Mouse (Mus musculus): ENCODE data around the gene Tdp1.
A peak's percentile ranks its signal among the peaks of the same experiment; 100 is the strongest.
"Not testable (repeated sequence)": the region's sequence is repeated elsewhere in the genome, so short reads cannot be mapped to it uniquely, and the experiment has no call there.

The Tdp1 gene

DNA sequence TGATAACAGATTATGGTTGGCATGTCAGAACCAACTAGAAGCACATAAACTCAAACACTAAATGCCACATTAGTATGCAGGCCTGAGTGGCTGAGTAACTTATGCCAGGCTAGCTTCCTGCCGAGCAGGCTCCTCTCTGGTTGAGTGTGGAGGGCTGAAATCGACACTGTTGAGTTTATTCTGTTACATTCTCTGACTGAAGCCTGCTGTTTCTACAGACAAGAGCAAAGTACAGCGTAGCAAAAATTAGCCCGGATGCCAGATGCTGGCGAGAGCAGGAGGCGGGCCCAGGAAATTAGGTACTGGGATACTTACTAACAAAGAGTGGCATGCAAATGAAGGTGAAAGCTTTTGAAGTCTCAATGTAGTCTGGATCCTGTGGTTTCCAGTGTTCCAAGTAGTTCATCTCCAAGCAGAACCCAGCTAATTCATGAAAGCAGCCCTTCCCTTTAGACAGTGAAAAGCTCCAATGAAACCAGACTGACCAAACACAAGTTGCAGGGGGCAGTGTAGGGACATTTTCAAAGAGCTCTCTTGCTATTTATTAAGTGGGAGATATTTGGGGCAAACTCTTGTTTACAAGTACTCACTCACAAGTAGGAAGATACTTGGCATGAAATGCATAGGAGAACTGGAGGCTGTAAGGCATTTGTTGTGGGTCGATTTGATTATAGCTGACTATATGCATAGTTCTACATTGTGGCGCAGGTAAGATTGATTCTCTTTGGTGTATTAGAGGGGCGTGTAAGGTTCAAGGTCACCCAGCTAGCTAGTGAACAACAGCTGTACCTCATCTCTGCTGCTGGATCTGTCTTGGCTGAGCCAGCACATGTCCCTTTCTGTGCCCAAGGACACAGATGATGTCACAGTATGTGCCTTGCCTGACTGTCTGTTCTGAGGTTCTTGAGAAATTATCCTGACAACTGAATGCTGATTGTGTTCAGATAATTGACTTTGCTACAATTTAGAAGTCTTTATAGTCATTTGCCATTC, 74.0 kb downstream of the Tdp1 start:
- DNase-seq (ENCODE audit: low spot score in 2 of 2): no peak

DNA sequence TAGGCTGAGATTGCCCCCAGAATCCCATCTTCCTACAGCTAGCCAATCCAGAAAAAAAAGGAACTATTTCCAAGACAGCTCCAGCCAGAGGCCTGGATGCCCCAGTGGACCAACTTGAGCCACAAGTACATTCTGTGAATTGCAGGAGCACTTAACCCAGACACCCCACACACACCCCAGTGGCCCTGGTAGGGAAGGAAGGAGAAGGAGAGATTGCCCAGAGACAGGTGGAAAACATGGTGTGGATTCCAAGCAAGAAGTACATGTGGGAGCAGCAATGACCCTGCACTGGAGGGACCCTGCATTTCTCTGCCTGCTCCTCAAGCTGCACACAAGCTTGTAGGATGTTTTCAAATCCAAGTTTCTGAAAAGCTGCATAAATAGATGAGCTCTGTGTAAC, 75.0 kb downstream of the Tdp1 start:
- DNase-seq (ENCODE audit: low spot score in 2 of 2): no peak

DNA sequence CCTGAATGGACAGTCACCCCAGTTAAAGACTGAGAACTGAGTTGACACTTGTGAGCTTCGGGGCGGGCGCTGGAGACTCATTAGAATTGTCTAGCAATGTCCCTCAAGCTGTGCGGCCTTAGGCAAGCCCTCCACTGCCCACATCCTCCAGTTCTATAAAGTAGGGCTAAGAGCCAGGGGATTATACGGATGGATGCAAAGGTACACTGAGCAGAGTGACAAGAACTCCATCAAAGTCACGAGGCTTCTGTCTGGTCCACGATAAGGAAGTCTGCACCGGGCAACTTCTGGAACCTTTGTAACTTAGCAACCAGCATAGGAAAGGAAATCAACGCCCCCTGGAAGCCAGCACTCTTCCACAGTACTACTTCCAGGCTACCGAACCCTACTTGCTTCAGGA, 75.6 kb downstream of the Tdp1 start:
- no peak for DNase-seq (ENCODE audit: low spot score in 2 of 2)

DNA sequence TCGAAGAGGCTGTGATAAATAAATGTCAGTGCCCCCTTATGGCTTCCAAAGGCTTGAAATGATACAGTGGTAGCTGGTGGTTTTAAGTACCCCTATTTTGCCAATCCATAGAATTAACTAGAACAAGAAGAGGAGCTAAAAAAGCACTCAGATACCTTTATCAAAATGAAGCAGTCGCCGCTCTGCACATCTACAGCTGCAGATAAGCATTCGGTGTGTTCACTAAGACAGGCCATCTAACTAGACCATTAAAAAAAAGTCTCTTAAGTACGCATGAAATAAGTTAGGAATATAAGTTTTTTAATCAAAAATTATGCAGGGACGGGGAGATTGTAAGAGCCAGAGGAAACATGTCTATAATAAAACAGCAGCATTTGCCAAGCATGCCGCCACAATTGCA, 76.4 kb downstream of the Tdp1 start:
- peak in 1 of 2 experiments; percentile 3 for DNase-seq (ENCODE audit: low spot score in 2 of 2)

DNA sequence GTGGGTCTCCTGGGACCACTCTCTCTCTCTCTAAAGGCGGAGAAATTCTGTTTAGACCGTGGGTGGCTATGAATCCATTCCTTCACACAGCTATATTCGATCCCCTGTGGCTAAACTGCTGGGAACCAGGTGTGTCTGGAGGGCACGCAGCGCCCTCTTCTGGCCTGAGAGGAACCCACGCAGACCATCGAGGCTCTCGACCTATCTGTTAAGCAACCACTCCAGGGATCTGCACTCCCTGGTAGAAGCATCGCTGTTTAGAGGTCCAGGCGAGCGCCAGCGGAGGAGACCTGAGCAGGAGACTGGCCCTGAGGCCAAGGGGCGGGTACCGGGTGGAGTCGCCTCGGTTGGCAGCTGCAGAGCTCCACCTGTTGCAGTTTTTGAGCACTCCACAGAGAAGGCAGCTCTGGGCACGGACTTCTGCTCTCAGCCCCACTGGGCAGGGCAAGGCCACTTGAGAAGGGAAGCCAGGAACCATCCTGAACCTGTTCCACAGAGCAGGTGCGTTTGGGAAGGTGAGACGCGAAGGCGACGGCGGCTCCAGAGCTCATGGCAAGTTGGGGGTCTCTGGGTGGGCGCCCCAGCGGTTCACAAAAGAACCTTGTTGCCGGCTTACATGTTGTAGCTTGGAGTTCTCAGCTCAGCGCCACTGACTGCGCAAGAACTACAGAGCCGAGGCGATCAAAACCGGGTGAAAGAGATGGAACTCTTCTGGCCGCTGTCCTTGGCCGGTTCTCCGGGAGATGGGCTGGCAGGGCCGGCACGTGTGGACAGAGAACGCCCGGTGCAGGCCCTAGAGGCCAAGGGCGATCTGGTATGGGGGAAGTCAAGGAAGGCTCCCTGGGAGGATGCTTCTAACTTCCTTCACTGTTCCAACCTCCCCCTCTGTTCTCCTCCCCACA, 80.2 kb downstream of the Tdp1 start, which contains the start of gene Kcnk13:
Kcnk13 (plus strand) TSS at position 199 of the 902 bp plus-strand sequence.
- DNase-seq (ENCODE audit: low spot score in 2 of 2): peak; percentile 40 to 72

DNA sequence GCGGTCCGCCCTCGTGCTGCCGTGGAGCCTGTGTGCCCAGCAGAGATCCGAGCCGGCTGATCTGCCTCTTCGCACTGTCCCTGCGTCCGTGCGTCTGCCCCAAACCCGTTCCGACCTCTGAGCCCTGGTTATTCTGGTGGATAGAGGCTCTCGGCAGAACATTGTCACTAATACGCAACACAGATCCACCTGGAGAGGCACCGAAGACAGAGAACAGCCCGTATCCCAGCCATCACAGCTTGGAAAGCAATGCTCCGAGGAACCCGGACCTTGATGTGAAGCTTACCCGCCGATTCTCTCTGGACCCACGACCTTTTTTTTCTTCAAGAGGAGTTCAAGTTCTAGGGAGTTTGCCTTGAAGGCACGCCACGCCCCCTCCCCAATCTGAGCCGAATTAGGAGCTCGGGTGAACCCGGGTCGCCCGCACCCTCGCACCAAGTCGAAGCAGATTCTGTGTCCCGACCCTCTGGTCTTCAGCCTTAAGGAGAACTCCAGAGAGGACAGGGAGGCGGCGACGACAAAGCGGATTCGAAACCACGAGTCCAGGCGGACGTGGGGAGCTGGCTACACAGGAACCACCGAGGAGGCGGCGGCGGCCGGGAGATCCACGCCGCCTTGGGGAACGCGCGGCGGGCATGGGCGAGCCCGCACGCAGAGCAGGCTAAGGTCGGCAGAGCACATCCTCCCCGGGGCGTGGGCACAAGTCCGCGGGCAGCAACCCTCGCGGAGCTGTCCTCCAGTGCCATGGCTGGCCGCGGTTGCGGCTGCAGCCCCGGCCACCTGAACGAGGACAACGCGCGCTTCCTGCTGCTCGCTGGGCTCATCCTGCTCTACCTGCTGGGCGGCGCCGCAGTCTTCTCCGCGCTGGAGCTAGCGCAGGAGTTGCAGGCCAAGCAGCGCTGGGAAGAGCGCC, 81.1 kb downstream of the Tdp1 start:
- DNase-seq (ENCODE audit: low spot score in 2 of 2): peak; percentile 22 to 38

DNA sequence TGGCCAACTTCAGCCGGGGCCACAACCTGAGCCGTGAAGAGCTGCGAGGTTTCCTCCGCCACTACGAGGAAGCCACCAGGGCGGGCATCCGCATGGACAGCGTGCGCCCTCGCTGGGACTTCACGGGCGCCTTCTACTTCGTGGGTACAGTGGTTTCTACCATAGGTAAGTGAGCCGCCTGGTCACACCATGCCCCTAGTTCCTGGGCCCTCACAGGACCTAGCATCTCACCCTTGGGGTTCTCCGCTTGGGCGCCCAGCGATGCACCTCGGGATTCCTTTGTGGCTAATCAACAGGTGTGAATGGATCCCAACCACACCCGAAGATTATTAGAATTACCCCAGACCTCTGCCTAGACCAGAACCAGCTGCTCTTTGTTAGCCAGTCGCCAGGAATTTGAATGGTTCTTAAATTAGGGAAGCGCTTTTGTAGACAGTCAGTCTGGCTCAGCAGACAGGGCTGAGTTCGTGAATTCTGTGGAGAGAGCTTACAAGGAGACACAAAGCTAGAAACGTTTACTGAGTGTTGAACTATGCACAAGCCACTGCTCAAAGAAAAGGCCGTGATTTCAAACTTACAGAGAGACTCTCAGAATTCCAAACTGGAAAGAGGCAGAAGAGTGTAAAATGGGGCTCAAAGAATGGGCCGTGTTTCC, 81.9 kb downstream of the Tdp1 start:
- DNase-seq (ENCODE audit: low spot score in 2 of 2): peak in 1 of 2 experiments; percentile 26

DNA sequence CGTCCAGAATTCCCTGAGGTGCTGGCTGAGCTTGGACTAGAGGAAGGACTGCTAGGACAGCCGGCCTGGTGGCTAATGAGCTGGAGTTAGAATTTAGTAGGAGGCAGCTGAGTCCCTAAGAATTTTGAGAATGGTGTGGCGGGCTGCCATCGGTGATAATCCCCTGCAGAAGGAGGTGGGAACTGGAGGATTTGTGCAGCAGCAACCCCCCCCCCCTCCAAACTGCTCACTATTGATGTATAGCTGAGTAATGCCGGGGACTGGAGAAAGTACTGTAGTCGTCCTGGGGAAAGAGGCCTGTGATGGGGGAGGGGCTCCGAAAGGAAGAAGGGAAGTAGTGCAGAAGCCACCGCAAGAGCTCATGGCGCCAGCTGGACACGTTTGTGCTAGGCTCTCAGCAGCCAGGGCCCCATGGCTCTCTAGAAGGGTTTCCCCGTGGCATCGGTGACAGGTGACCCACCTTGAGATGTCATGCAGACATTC, 82.6 kb downstream of the Tdp1 start:
- DNase-seq (ENCODE audit: low spot score in 2 of 2): peak in 1 of 2 experiments; percentile 23

DNA sequence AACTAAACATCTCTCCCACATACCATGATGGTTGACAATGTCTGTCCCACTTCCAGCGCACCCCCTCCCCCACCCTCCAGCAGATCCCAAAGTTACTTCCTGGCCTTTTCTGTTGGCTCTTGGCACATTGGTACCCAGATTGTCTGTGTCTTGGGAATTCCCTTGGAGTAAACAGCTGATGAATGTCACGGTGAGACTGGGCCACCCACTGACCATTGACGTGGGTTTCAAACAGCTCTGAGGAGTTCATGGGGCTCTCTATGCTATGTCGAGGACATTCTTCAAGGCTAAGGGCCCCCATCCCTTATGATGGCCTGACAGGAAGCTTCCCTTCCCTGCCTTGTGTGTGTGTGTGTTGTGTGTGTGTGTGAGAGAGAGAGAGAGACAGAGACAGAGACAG, 85.6 kb downstream of the Tdp1 start:
- no peak for DNase-seq (ENCODE audit: low spot score in 2 of 2)

DNA sequence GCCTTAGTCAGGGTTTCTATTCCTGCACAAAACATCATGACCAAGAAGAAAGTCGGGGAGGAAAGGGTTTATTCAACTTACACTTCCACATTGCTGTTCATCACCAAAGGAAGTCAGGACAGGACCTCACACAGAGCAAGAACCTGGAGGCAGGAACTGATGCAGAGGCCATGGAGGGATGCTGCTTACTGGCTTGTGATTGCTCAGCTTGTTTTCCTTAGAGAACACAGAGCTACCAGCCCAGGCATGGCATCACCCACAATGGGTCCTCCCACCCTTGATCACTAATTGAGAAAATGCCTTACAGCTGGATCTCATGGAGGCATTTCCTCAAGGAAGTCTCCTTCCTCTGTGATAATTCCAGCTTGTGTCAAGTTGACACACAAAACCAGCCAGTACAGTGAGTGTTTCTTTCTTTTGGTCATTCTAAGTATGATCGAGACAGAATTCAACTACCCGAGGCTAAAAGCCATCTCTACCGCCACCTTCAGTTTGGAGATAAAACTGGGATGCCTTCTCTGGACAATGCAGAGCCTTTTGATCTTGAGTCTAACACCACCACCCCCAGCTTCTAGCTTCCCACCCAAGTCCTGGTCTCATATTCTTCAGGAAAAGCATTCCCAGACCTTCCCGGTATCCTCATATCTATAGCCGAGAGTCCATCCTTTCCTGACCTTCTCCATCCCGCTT, 87.0 kb downstream of the Tdp1 start:
- not testable (repeated sequence) for DNase-seq (ENCODE audit: low spot score in 2 of 2)

DNA sequence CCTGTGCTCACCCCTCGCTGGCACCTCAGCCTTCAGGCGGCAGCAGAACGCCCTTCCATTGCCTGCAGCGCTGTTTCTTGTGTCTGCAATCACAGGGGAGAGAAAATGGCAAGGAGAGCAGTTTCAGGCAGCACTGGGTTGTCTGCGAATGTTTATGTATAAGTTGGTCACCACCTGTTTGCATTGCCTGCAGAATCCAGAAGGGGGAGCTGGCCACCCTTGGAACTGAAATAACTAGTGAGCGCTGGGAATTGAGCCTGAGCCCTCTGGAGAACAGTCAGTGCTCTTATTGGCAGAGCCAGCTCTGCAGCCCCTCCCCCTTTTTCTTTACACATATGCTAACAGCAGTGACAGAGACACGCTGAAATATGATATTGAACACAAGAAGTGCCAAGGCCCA, 88.5 kb downstream of the Tdp1 start:
- no peak for DNase-seq (ENCODE audit: low spot score in 2 of 2)

DNA sequence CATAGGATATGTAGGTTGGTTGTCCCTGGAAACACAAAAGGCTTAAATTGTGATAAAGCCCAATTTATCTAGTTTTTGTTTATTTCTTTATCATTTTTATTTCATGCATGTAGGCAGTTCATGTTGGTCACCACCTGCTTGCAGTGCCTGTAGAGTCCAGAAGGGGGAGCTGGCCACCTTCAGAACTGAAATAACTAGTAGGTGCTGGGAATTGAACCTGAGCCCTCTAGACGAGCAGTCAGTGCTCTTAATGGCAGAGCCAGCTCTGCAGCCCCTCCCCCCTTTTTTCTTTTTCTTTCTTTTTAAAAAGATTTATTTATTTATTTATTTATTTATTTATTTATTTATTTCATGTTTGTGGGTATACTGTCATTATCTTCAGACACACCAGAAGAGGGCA, 89.3 kb downstream of the Tdp1 start:
- DNase-seq (ENCODE audit: low spot score in 2 of 2): peak in 1 of 2 experiments; percentile 37

DNA sequence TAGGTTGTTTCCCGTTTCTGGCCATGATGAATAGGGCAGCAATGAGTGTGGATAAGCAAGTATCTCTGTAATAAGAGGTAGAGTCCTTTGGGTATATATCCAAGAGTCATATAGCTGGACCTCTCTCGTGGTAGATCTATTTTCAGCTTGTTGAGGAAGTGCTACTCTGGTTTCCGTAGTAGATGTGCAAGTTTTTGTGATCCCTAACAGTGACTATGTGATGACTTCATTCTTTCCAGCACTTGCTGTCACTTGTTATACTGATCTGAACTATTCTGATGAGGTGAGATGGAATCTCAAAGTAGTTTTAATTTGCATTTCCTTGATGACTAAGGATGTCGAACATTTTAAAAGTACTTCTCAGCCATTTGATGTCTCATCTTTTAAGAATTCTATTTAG, 95.2 kb downstream of the Tdp1 start:
- DNase-seq (ENCODE audit: low spot score in 2 of 2): no peak

DNA sequence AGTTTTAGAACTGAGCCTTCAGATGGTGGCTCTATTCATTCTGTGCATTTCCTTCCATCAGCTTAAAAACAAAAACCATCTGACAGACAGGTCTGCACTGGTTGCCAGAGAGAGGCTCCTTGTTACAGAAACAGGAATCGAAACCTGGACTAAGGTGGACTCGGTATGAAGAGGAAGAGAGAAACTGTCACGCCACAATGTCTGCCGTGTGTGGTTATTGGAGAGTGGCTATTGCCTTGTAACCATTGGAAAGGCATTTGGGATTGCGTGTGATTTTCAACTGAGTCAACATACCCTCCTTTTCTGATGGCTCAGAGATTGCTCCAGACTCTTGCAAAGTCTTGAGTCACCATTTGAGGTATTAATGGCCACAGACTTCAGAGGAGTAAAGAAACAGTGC, 102.5 kb downstream of the Tdp1 start:
- DNase-seq (ENCODE audit: low spot score in 2 of 2): no peak

DNA sequence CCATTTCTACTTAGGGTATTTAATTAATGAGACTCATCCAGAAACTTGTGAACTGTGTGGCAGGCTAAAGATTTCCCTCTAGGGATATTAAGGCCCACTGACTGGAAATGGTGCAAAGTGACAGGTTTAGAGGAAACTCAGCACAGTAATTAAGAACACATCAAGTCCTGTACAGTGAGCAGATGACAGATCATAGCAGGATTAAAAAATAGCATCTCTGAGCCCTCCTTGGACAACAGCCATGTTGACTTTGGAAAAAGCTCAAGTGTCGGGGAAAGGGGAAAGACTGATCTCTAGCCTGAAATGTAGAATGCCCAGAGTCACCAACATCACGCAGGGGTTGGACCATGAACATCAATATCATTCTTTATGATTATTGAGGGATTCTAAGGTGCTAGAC, 103.8 kb downstream of the Tdp1 start:
- no peak for DNase-seq (ENCODE audit: low spot score in 2 of 2)

DNA sequence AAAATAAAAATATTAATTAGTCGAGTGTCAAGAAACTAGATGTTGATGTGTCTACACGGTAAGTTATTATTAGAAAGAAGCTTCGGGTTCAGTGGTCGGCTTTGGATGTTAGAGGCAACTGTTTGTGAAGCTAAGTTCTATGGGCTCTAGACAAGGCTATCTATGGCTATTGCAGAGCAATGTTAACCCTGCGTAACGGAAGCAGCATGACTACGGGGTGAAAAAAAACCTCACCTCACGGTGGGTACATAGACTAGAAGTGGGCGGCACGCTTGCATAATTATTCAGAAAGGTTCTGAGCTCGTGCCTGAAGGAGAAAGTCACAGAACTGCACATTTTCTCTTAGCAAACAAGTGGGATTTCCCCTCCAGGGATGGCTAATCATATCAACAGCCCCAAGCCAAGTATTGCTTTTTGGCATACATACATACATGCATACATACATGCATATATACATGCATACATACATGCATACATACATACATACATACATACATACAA, 108.1 kb downstream of the Tdp1 start:
- DNase-seq (ENCODE audit: low spot score in 2 of 2): no peak

DNA sequence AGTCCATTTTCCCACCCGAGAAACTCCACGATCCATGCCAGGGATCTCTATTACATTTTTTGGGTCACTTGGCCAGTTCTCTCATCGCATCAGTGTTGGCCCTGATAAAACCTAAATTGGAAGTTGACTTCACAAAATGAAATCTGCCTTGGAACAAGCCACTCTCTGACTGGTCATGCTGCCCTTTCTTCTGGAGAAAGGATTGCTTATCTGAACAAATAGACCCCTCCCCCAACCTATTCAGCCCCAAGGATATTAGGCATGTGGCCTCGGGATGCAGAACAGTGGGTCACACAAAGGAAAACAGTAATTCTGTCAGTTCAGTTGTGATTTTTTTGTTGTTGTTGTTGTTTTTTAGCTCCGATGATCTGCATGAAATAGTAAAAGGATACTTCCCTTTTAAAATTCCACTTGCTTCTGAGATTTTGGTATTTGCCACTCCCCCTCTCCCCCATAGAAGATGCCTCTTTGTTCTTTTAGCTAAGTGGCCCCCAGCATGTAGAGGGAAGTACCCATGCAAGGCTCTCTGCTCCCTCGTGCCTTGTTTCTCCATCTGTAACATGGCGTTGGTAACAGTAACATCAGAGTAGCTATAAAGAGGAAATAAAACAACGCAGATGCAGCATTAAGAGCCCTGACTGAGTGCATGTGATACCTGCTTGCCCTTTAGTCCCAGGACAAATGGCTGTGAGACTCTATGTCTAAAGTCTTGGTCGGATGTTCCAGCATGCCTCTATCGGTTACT, 109.0 kb downstream of the Tdp1 start:
- DNase-seq (ENCODE audit: low spot score in 2 of 2): no peak

DNA sequence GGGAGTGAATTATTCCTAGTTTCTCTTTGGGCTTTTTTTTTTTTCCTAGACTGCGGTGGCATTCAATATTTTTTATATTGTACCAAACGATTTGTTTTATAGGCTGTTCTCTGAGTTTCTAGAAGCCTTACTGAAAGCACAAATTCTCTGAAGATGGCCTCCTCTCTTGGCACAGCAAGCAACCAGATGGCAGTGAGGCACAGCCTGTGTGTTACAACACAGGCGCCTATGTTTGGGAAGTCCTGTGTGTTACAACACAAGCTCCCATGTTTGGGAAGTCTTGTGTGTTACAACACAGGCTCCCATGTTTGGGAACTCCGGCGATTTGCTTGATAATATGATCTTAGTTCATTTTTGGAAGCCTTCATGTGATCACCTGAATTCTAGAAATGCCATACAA, 111.6 kb downstream of the Tdp1 start:
- DNase-seq (ENCODE audit: low spot score in 2 of 2): no peak

DNA sequence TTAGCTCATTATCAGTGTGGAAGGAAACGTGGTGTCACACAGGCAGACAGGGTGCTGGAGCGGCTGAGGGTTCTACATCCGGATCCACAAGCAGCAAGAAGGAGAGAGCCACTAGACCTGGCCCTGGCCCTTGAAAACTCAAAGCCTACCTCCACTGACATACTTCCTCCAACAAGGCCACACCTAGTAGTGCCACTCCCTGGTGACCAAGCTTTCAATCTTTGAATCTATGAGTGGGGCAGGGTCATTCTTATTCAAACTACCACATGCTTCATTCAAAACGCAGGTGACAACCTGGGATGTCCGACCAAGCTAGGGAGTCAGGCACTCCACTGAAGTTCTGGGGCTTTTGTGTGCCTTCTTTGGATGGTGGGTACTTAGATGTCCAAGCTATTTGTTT, 115.4 kb downstream of the Tdp1 start:
- DNase-seq (ENCODE audit: low spot score in 2 of 2): no peak
